Mouse (Mus musculus) heart, embryonic 14.5 days (tissue): Measurements from ENCODE around the gene Atp1a2. TPM values are rescaled to one million over a fixed set of nuclear protein-coding genes. Genes with fewer than 3 reads are reported as not detected.

Experiments
- ATAC-seq: fragments of 200-750 bp; cut with Nextera tagmentation; 2 replicates; pipeline ENCODE4 v1.8.0; 2017; ENCODE audit warnings: low read depth, moderate TSS enrichment; ENCODE audit not compliant: insufficient number of reproducible peaks, insufficient read depth, low FRiP score
- H3K27ac ChIP-seq, 2 experiments: fragments of 200-500 bp in 1 of 2; fragments of 300-500 bp in 1 of 2; sonication (generic) in 1 of 2; replicated peaks in 1 of 2; 2 replicates each; pipeline ENCODE4 v1.5.1; 2012 to 2014; ENCODE audit warnings: low read depth in 2 of 2, low read length in 2 of 2, control low read depth in 1 of 2, mild to moderate bottlenecking in 1 of 2, mixed read lengths in 1 of 2; ENCODE audit not compliant: control insufficient read depth in 1 of 2, insufficient read depth in 1 of 2
- H3K27me3 ChIP-seq: fragments of 300-500 bp; sonication (generic); 2 replicates; pipeline ENCODE4 v1.6.1; 2014; ENCODE audit warnings: mild to moderate bottlenecking, low read length, control low read depth; ENCODE audit not compliant: control insufficient read depth, insufficient read depth
- H3K36me3 ChIP-seq: fragments of 300-500 bp; sonication (generic); 2 replicates; pipeline ENCODE4 v1.6.1; 2014; ENCODE audit warnings: mild to moderate bottlenecking, control low read depth, low read length, mixed read lengths; ENCODE audit not compliant: control insufficient read depth, insufficient read depth
- H3K4me1 ChIP-seq, 2 experiments: fragments of 200-500 bp in 1 of 2; fragments of 300-500 bp in 1 of 2; sonication (generic) in 1 of 2; 2 replicates each; pipeline ENCODE4 v1.6.1; 2012 to 2014; ENCODE audit warnings: low read length in 2 of 2, control low read depth in 1 of 2, mixed read lengths in 1 of 2; ENCODE audit not compliant: control insufficient read depth in 2 of 2, insufficient read depth in 2 of 2
- H3K4me2 ChIP-seq: fragments of 300-500 bp; sonication (generic); 2 replicates; pipeline ENCODE4 v1.6.1; 2014; ENCODE audit warnings: mild to moderate bottlenecking, low read length
- H3K4me3 ChIP-seq, 2 experiments: fragments of 200-500 bp in 1 of 2; fragments of 300-500 bp in 1 of 2; sonication (generic) in 1 of 2; 2 replicates each; pipeline ENCODE4 v1.5.1; 2012 to 2014; ENCODE audit warnings: low read length in 2 of 2, mild to moderate bottlenecking in 2 of 2, control low read depth in 1 of 2, low read depth in 1 of 2, moderate library complexity in 1 of 2; ENCODE audit not compliant: control insufficient read depth in 1 of 2, insufficient read depth in 1 of 2
- H3K9ac ChIP-seq: fragments of 300-500 bp; sonication (generic); 2 replicates; pipeline ENCODE4 v1.6.1; 2014; ENCODE audit warnings: mild to moderate bottlenecking, low read length
- H3K9me3 ChIP-seq: fragments of 300-500 bp; sonication (generic); 2 replicates; pipeline ENCODE4 v1.6.1; 2016; ENCODE audit warnings: low read length, control low read depth; ENCODE audit not compliant: control insufficient read depth
- WGBS: fragments of 180-500 bp; shearing (Covaris S2); extraction: QIAGEN DNeasy Blood & Tissue Kit; methylation state at CpG from one replicate; pipeline ENCODE4 v1.1.7; 2014; 5-methylcytosine and 5-hydroxymethylcytosine counted together
- polyA plus RNA-seq: library from polyadenylated mRNA; unstranded; fragments of >200 nt; fragmentation: Nextera tagmentation; extraction: Ambion mirVana; gene quantifications from 2 replicates; pipeline ENCODE4 v1.2.1, GENCODE M21; 2014

Gene Atp1a2
- polyA plus RNA-seq, 1 experiment from 2014 or later, result 7.3 TPM

- H3K9ac ChIP-seq, result no peak overlapping the region
- no peak overlapping the region for H3K27ac ChIP-seq
- H3K4me1 ChIP-seq, result no peaks in the 10 kb centered on the region
- peaks cover 5% of the 10 kb centered on the region; the same call in 1 of the 2 replicates for H3K9me3 ChIP-seq
- ATAC-seq, result no peak
- 0 out of 2 replicates have a peak, but pooled peaks cover 6% of the 10 kb centered on the region for H3K36me3 ChIP-seq
- 57% methylated on average over 6 of the region's 6 CpGs for WGBS
- H3K27me3 ChIP-seq, result peaks cover 49% of the 10 kb centered on the region
- no peak overlapping the region for H3K4me2 ChIP-seq
- no peak overlapping the region for H3K4me3 ChIP-seq
These were observed 26.0 kb upstream of the Atp1a2 start for GRCm38 (mm10) chr1:172323801-172324359.

GRCm38 (mm10) chr1:172323298-172323697 lies 25.4 kb upstream of the Atp1a2 start:
- no peak overlapping the region for H3K4me2 ChIP-seq
- no peak overlapping the region for H3K27ac ChIP-seq
- H3K27me3 ChIP-seq, result peaks cover 44% of the 10 kb centered on the region
- no peak overlapping the region for H3K9ac ChIP-seq
- WGBS, result 39% methylated on average over 5 of the region's 5 CpGs
- H3K4me1 ChIP-seq, result no peaks in the 10 kb centered on the region
- ATAC-seq, result no peak
- peaks cover 11% of the 10 kb centered on the region; the same call in 1 of the 2 replicates for H3K36me3 ChIP-seq
- no peak overlapping the region for H3K4me3 ChIP-seq
- peaks cover 5% of the 10 kb centered on the region; the same call in 1 of the 2 replicates for H3K9me3 ChIP-seq

- Histone ChIP-seq H3K4me3 (no peak overlapping the region), H3K4me2 (no peak overlapping the region), H3K9me3 (peaks cover 5% of the 10 kb centered on the region; the same call in 1 of the 2 replicates), H3K27me3 (peaks cover 38% of the 10 kb centered on the region), H3K36me3 (peaks cover 14% of the 10 kb centered on the region; the same call in 1 of the 2 replicates), H3K9ac (no peak overlapping the region), H3K27ac (no peak overlapping the region), H3K4me1 (no peaks in the 10 kb centered on the region)
- WGBS, result 41% methylated on average over 13 of the region's 13 CpGs
- ATAC-seq, result no peak
These were observed 24.9 kb upstream of the Atp1a2 start for GRCm38 (mm10) chr1:172322725-172323124.

- no peaks in the 10 kb centered on the region for H3K4me1 ChIP-seq
- H3K9me3 ChIP-seq, result no peaks in the 10 kb centered on the region
- 66% methylated on average over 5 of the region's 5 CpGs for WGBS
- H3K36me3 ChIP-seq, result peaks cover 14% of the 10 kb centered on the region; the same call in 1 of the 2 replicates
- H3K4me3 ChIP-seq, result no peak overlapping the region
- H3K27ac ChIP-seq, result no peak overlapping the region
- ATAC-seq, result no peak
- H3K9ac ChIP-seq, result no peak overlapping the region
- no peak overlapping the region for H3K4me2 ChIP-seq
- H3K27me3 ChIP-seq, result peaks cover 11% of the 10 kb centered on the region
These were observed 22.1 kb upstream of the Atp1a2 start for GRCm38 (mm10) chr1:172319921-172320411.

GRCm38 (mm10) chr1:172319346-172319745 lies 21.5 kb upstream of the Atp1a2 start:
- Histone ChIP-seq H3K4me1 (no peaks in the 10 kb centered on the region), H3K9me3 (no peaks in the 10 kb centered on the region), H3K4me2 (no peak overlapping the region), H3K9ac (no peak overlapping the region), H3K36me3 (peaks cover 14% of the 10 kb centered on the region; the same call in 1 of the 2 replicates), H3K27me3 (peaks cover 9% of the 10 kb centered on the region), H3K4me3 (no peak overlapping the region), H3K27ac (no peak overlapping the region)
- ATAC-seq, result no peak
- WGBS, result 78% methylated on average over 7 of the region's 7 CpGs

- no peaks in the 10 kb centered on the region for H3K9me3 ChIP-seq
- H3K4me1 ChIP-seq, result no peaks in the 10 kb centered on the region
- WGBS, result 82% methylated on average over 19 of the region's 19 CpGs
- no peak overlapping the region for H3K4me3 ChIP-seq
- ATAC-seq, result no peak
- peaks cover 14% of the 10 kb centered on the region; the same call in 1 of the 2 replicates for H3K36me3 ChIP-seq
- H3K9ac ChIP-seq, result no peak overlapping the region
- H3K27ac ChIP-seq, result no peak overlapping the region
- H3K4me2 ChIP-seq, result no peak overlapping the region
- H3K27me3 ChIP-seq, result peaks cover 9% of the 10 kb centered on the region
These were observed 20.7 kb upstream of the Atp1a2 start for GRCm38 (mm10) chr1:172318424-172319035.

GRCm38 (mm10) chr1:172317946-172318345 lies 20.1 kb upstream of the Atp1a2 start:
- 60% methylated on average over 15 of the region's 15 CpGs for WGBS

More at GRCm38 (mm10) chr1:172317946-172318345, 20.1 kb upstream of the Atp1a2 start:
- Histone ChIP-seq H3K27me3 (peaks cover 8% of the 10 kb centered on the region), H3K4me3 (no peak overlapping the region), H3K4me1 (peaks cover 3 to 5% of the 10 kb centered on the region in 2 experiments), H3K9ac (no peak overlapping the region), H3K9me3 (no peaks in the 10 kb centered on the region), H3K4me2 (no peak overlapping the region), H3K36me3 (peaks cover 14% of the 10 kb centered on the region; the same call in 1 of the 2 replicates), H3K27ac (no peak overlapping the region)
- ATAC-seq, result no peak
